Mouse (Mus musculus) lung, adult 2 months (tissue): ENCODE data around the gene Gm9944. TPM values are rescaled to one million over a fixed set of nuclear protein-coding genes. Genes with fewer than 3 reads are reported as not detected.

Experiments used
- DNase-seq: peaks from one replicate; pipeline ENCODE4 v3.0.0; 2022
- H3K4me1 ChIP-seq: fragments of 200-500 bp; 2 replicates; pipeline ENCODE4 v1.6.1; 2011; ENCODE audit warnings: low read length; ENCODE audit not compliant: control insufficient read depth, insufficient read depth
- H3K4me3 ChIP-seq: fragments of 200-500 bp; replicated peaks from 2 replicates; pipeline ENCODE3; 2011; ENCODE audit warnings: low read depth, mild to moderate bottlenecking, control low read depth, low read length; ENCODE audit errors: extremely low read depth
- CTCF ChIP-seq: fragments of 200-500 bp; IDR thresholded peaks from 2 replicates; pipeline ENCODE4 v1.5.1; 2011; ENCODE audit warnings: mild to moderate bottlenecking, low read length, control low read depth; ENCODE audit not compliant: insufficient read depth
- POLR2A ChIP-seq: fragments of 200-500 bp; IDR thresholded peaks from 2 replicates; pipeline ENCODE4 v1.6.1; 2011; ENCODE audit warnings: low read depth, mild to moderate bottlenecking, control low read depth, low read length, borderline replicate concordance; ENCODE audit errors: extremely low read depth
- WGBS: fragments of 180-500 bp; shearing (Covaris S2); methylation state at CpG from one replicate; pipeline ENCODE4 v1.1.7; 2018; 5-methylcytosine and 5-hydroxymethylcytosine counted together
- polyA plus RNA-seq: library from polyadenylated mRNA; depleted of rRNA; stranded (reverse); fragments of >200 nt; gene quantifications from 2 replicates; pipeline ENCODE4 v1.2.3, GENCODE M21; 2012; rRNA removed

The Gm9944 gene
- polyA plus RNA-seq, 1 experiment = not detected

DNA sequence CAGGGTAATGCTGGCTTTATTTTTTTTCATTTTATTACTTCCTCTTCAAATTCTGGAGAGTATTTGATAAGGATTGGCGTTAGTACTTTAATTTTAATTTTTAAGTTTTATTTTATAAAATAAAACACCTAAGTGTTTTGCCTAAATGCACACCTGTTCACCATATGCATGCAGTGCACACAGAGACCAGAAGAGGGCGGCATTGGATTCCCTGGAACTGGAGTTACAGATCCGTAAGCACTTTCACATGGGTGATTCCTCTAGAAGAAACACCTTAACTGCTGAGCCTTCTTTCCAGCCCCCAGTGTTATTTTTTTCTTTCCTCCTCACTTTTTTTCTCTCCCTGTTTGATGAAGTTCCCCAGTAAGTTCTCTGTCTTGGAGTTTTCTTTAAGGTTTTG, 24.2 kb downstream of the Gm9944 start:
- 15% methylated on average over 3 of the region's 3 CpGs for WGBS
- Histone ChIP-seq H3K4me1 (no peaks in the 10 kb centered on the region), H3K4me3 (no peak overlapping the region)
- TF ChIP-seq CTCF (no peak), POLR2A (no peak)
- DNase-seq = peak; percentile 15

GRCm38 (mm10) chr4:144424590-144424989, 28.5 kb downstream of the Gm9944 start:
- 61% methylated on average over 5 of the region's 5 CpGs for WGBS
- Histone ChIP-seq H3K4me1 (no peaks in the 10 kb centered on the region), H3K4me3 (no peak overlapping the region)
- TF ChIP-seq CTCF = no peak
- no peak for DNase-seq

DNA sequence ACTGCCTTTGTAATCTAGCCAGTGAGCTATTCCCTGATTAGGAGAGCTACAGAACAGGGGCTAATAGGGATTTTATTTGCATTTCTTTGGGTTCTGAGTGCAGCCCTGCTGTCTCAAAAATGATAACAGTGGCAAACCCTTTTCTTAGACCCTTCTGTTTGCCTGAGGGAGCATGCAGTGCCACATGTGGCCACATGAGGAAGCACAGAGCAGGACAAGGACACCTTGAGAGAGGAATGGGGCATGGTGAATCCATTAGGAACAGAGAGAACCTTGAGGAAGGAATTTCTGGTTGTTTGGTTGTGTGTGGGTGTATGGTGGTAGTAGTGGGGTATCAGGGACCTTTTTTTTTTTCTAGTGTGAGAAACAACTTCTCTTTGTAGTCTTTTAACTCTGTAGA, 32.5 kb downstream of the Gm9944 start:
- TF ChIP-seq CTCF = peak; percentile 36
- TF ChIP-seq POLR2A = no peak
- Histone ChIP-seq H3K4me3 (no peak overlapping the region), H3K4me1 (no peaks in the 10 kb centered on the region)
- no peak for DNase-seq

DNA sequence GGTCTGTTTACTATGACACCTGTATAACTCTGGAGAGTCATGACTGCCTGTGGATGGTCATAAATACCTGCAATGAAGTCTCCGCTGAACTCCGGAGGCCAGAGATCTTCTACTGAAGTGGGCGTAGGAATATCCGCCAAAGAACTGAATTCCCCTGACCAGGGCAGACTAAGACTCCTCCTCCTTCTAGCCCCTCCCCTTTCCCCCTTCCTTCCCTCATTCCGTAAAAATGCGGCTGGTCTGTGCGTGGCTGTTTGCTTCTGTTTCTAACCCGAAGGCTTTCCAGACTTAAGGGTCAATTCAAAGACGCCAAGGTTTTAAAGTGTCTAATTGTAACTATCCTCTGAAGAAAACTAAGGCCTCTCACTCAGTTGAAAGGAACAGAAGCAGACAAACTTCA, 44.8 kb downstream of the Gm9944 start, which contains the start of gene Pramef12:
Gene Pramef12 (minus strand): TSS at position 175 of the 400 bp plus-strand sequence.
- H3K4me3 ChIP-seq = no peak within 1 kb of the TSS
- no peak for TF ChIP-seq CTCF
- TF ChIP-seq POLR2A = no peak
- no peaks in the 10 kb centered on the region for H3K4me1 ChIP-seq
- WGBS = 69% methylated on average over 9 of the region's 9 CpGs
- no peak for DNase-seq

GRCm38 (mm10) chr4:144406261-144406660, 46.9 kb downstream of the Gm9944 start:
- WGBS = 65% methylated on average over 3 of the region's 3 CpGs
- TF ChIP-seq POLR2A = no peak
- TF ChIP-seq CTCF = no peak
- DNase-seq = no peak
- H3K4me1 ChIP-seq = no peaks in the 10 kb centered on the region
- H3K4me3 ChIP-seq = no peak overlapping the region

DNA sequence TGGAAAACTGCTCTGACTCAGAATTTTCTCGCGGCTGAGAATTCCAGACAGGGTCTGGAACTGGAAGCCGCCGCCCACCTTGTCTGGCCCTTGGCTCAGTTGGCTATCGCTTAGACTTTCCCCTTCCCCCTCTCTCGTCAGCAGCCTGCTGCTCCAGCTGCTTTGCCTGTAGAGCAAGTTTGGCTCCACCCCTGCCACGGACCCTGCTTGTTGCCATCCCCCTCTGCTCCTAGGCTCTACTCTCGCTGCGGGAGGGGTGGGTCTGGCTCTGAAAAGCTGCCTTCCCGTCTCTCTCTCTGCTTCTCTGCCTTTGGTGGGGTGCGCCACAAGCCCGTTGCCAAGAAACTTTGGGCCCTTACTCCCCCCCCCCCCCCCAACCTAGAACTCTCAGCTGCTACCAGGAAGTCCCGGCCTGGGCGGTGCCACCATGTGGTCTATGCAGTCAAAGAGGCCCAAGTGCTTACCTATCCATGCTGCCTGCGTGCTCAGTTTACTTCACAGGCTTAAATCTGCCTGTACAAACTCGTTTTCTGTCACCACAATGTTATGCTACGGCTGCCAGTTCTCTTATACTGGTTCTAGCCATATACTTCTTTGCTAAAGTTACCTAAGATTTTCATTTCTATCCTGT, 48.5 kb downstream of the Gm9944 start:
- peak overlapping the region; percentile 37 for H3K4me3 ChIP-seq
- no peaks in the 10 kb centered on the region for H3K4me1 ChIP-seq
- DNase-seq = peak; percentile 13
- 3% methylated on average over 17 of the region's 17 CpGs for WGBS
- no peak for TF ChIP-seq CTCF
- TF ChIP-seq POLR2A = no peak

Other genes with a start within 250 kb of the Gm9944 start
- gene C87977, start 240.0 kb downstream of the Gm9944 start, polyA plus RNA-seq = not detected in 2 replicates
- gene Pramel5, start 172.8 kb downstream of the Gm9944 start, polyA plus RNA-seq = not detected in 2 replicates
- not detected in 2 replicates for gene Gm13128, start 123.1 kb downstream of the Gm9944 start, polyA plus RNA-seq
- gene Gm13119, start 95.4 kb downstream of the Gm9944 start, polyA plus RNA-seq = not detected in 2 replicates
- not detected in 2 replicates for gene Pramef20, start 75.4 kb downstream of the Gm9944 start, polyA plus RNA-seq
- gene Pramef12, start 44.9 kb downstream of the Gm9944 start, polyA plus RNA-seq = 0.50 and 0.75 TPM in 2 replicates
- 0.12 TPM in 1 of 2 replicates, not detected in the other for gene 1700012P22Rik, start 14.5 kb downstream of the Gm9944 start, polyA plus RNA-seq
- not detected in 2 replicates for gene Aadacl3, start 10.4 kb upstream of the Gm9944 start, polyA plus RNA-seq
- not detected in 2 replicates for gene 9430007A20Rik, start 66.5 kb upstream of the Gm9944 start, polyA plus RNA-seq
- not detected in 2 replicates for gene Gm13124, start 111.8 kb upstream of the Gm9944 start, polyA plus RNA-seq
- not detected in 2 replicates for gene Aadacl4, start 160.4 kb upstream of the Gm9944 start, polyA plus RNA-seq
- not detected in 2 replicates for gene Gm436, start 233.1 kb upstream of the Gm9944 start, polyA plus RNA-seq